Mouse (Mus musculus) hematopoietic multipotent progenitor cell, adult 10-12 weeks (in vitro differentiated cells): Measurements from ENCODE around the gene Aldh3a2. TPM values are rescaled to one million over a fixed set of nuclear protein-coding genes. Genes with fewer than 3 reads are reported as not detected.

ENCODE experiments used
- polyA plus RNA-seq: library from polyadenylated mRNA; stranded (reverse); fragments of >175 nt; gene quantifications from 2 replicates; pipeline ENCODE4 v1.2.3, GENCODE M21; 2012; ENCODE audit warnings: low replicate concordance

The Aldh3a2 gene
- 15.0 and 22.0 TPM in 2 replicates for polyA plus RNA-seq

GRCm38 (mm10) chr11:61266551-61267533 lies at the start of gene Aldh3a2:
Gene Aldh3a2, minus strand, starts transcription at chr11:61267464.

GRCm38 (mm10) chr11:61207487-61208246 lies 59.6 kb downstream of the Aldh3a2 start, which contains the start of gene Aldh3a1:
Gene Aldh3a1, plus strand, starts transcription at chr11:61207537.

GRCm38 (mm10) chr11:61174821-61175658 lies 92.2 kb downstream of the Aldh3a2 start, which contains the start of gene Usp22:
Gene Usp22, minus strand, starts transcription at chr11:61175055.

Other genes starting within 250 kb of the Aldh3a2 start
- not detected in 2 replicates for gene Kcnj12, start 244.9 kb downstream of the Aldh3a2 start, polyA plus RNA-seq
- gene Tnfrsf13b, start 140.7 kb downstream of the Aldh3a2 start, polyA plus RNA-seq: 524 and 887 TPM in 2 replicates
- gene Usp22, start 92.4 kb downstream of the Aldh3a2 start, polyA plus RNA-seq: 20.9 and 27.6 TPM in 2 replicates
- not detected in 2 replicates for gene Aldh3a1, start 59.9 kb downstream of the Aldh3a2 start, polyA plus RNA-seq
- not detected in 2 replicates for gene Slc47a2, start 75.4 kb upstream of the Aldh3a2 start, polyA plus RNA-seq
- gene Slc47a1, start 110.9 kb upstream of the Aldh3a2 start, polyA plus RNA-seq: not detected in 2 replicates
- gene Rnf112, start 186.7 kb upstream of the Aldh3a2 start, polyA plus RNA-seq: not detected in 2 replicates
- gene Mfap4, start 218.0 kb upstream of the Aldh3a2 start, polyA plus RNA-seq: 0.07 TPM in 1 of 2 replicates, not detected in the other
- 40.4 and 50.3 TPM in 2 replicates for gene Mapk7, start 226.9 kb upstream of the Aldh3a2 start, polyA plus RNA-seq
- 0.84 and 1.7 TPM in 2 replicates for gene B9d1, start 237.7 kb upstream of the Aldh3a2 start, polyA plus RNA-seq